Mouse (Mus musculus) brain, embryonic 14.5 days (tissue): ENCODE results near the gene Mbnl1.

Source experiments
- CTCF ChIP-seq: fragments of 200-500 bp; IDR thresholded peaks from 2 replicates; pipeline ENCODE4 v1.5.1; 2012; ENCODE audit warnings: inconsistent platforms, mild to moderate bottlenecking, moderate library complexity, borderline replicate concordance; ENCODE audit not compliant: insufficient read depth, insufficient read length; ENCODE audit errors: extremely low read depth
- POLR2A ChIP-seq: fragments of 200-500 bp; IDR thresholded peaks from 2 replicates; pipeline ENCODE4 v1.6.1; 2012; ENCODE audit warnings: mild to moderate bottlenecking, inconsistent platforms, borderline replicate concordance; ENCODE audit not compliant: poor library complexity, insufficient read depth, insufficient read length, severe bottlenecking; ENCODE audit errors: extremely low read depth

DNA sequence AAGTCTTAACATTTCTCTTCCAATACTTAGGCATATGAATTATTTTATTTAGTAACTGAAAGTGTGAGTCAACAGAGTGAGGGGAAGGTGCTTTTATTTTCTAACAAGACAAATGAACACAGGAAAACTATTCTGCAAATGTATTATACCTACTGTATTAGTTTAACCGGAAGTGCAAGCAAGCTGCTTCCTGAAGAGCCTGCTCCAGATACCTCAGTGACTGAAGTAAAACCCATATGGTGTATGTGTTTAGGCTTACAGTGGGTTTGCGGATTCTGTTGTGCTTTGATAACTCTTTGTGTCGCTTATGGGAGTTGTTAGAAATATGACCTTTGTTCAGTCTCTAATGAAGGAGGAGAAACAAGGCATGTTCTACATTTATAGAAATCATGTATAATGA, 46.7 kb downstream of the Mbnl1 start:
- TF ChIP-seq CTCF: no peak
- TF ChIP-seq POLR2A: no peak
